Mouse (Mus musculus) erythroblast, embryonic 14.5 days (primary cell): ENCODE measurements around the gene Sdad1. TPM values are rescaled to one million over a fixed set of nuclear protein-coding genes. Genes with fewer than 3 reads are reported as not detected.

Experiments
- H3K27me3 ChIP-seq: 2 replicates; pipeline ENCODE4 v1.6.1; 2012; ENCODE audit warnings: inconsistent platforms; ENCODE audit not compliant: control insufficient read depth
- H3K36me3 ChIP-seq: 2 replicates; pipeline ENCODE4 v1.6.1; 2012; ENCODE audit warnings: mild to moderate bottlenecking, inconsistent platforms; ENCODE audit not compliant: control insufficient read depth
- H3K4me1 ChIP-seq: 2 replicates; pipeline ENCODE4 v1.6.1; 2012; ENCODE audit warnings: inconsistent platforms; ENCODE audit not compliant: control insufficient read depth
- H3K4me3 ChIP-seq: replicated peaks from 2 replicates; pipeline ENCODE3; 2012; ENCODE audit warnings: moderate library complexity, mild to moderate bottlenecking, inconsistent platforms
- H3K9me3 ChIP-seq: 2 replicates; pipeline ENCODE4 v1.6.1; 2012; ENCODE audit warnings: low read length, inconsistent platforms, mixed read lengths; ENCODE audit not compliant: control insufficient read depth
- GATA1 ChIP-seq: IDR thresholded peaks from 2 replicates; pipeline ENCODE4 v1.6.1; 2012; ENCODE audit warnings: low read length, inconsistent platforms, mixed read lengths
- TAL1 ChIP-seq: IDR thresholded peaks from 3 replicates; pipeline ENCODE4 v1.6.1; 2012; ENCODE audit warnings: low read length, inconsistent platforms, mixed read lengths
- polyA plus RNA-seq: library from polyadenylated mRNA; stranded (reverse); fragments of >175 nt; gene quantifications from 2 replicates; pipeline ENCODE4 v1.2.3, GENCODE M21; 2012

Gene Sdad1
- polyA plus RNA-seq, 1 experiment, result 0.55 TPM

- H3K36me3 ChIP-seq, result peaks cover 21% of the 10 kb centered on the region
- no peaks in the 10 kb centered on the region for H3K9me3 ChIP-seq
- H3K4me1 ChIP-seq, result peaks cover 32% of the 10 kb centered on the region
- H3K27me3 ChIP-seq, result peaks cover 4% of the 10 kb centered on the region
- TF ChIP-seq GATA1 (no peak), TAL1 (no peak)
- H3K4me3 ChIP-seq, result no peak overlapping the region
These were observed 27.7 kb downstream of the Sdad1 start for GRCm38 (mm10) chr5:92282571-92282970.

- H3K36me3 ChIP-seq, result no peaks in the 10 kb centered on the region; the same call in 1 of the 2 replicates
- H3K4me3 ChIP-seq, result no peak overlapping the region
- no peak for TF ChIP-seq GATA1
- TF ChIP-seq TAL1, result no peak
- H3K4me1 ChIP-seq, result peaks cover 38% of the 10 kb centered on the region
- H3K9me3 ChIP-seq, result no peaks in the 10 kb centered on the region
- H3K27me3 ChIP-seq, result peaks cover 24% of the 10 kb centered on the region
These were observed 31.2 kb downstream of the Sdad1 start for GRCm38 (mm10) chr5:92278942-92279537.

DNA sequence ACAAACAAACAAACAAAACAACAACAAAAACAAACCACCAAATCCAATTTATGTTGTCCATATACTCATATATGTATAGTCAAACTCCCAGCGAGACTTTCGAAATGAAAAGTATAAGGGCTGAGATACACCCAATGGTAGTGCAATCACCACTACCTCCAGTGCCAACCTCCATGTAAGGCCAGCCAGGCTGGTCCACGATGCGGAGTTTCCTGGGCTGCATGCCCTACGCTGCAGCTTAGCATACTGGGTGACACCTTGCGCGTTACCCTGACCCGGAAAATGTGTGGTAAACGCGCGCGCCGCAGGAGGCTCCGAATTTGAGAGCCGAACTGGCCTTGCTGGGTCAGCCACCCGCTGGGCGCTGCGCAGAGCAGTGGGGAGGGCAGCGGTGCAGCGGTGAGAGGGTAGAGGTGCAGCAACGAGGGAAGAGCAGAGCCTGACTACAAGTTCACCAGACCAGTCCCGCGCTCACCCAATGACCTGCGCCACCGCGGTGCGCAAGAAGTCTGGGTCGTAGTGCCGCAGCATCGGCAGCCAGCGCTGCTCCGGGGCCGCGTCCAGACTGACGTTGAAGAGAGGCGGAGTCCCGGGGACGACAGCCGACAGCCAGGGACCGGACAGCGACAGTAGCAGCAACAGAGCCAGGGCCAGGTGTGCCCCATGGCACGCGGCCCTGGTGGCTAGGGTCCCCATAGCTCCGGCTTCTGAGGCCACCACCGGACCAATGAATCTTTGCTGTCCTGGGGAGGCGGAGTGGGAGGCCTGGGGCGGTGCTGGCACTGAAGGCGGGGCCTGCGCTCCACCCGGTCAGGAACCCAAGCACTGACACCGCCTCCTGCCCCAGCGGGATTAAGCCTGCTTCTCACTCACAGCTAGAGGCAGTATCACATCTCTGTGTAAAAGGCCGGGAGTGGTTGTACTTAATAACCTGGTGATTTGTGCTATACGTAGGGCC, 32.6 kb downstream of the Sdad1 start, which contains the start of gene Naaa:
TSS of gene Naaa (minus strand) at position 734 of the 958 bp plus-strand sequence.
- Histone ChIP-seq H3K4me3 (peak within 1 kb of the TSS; percentile 76), H3K36me3 (no peaks in the 10 kb centered on the region), H3K9me3 (no peaks in the 10 kb centered on the region), H3K4me1 (peaks cover 27% of the 10 kb centered on the region), H3K27me3 (peaks cover 26% of the 10 kb centered on the region)
- TF ChIP-seq GATA1 (no peak), TAL1 (no peak)

DNA sequence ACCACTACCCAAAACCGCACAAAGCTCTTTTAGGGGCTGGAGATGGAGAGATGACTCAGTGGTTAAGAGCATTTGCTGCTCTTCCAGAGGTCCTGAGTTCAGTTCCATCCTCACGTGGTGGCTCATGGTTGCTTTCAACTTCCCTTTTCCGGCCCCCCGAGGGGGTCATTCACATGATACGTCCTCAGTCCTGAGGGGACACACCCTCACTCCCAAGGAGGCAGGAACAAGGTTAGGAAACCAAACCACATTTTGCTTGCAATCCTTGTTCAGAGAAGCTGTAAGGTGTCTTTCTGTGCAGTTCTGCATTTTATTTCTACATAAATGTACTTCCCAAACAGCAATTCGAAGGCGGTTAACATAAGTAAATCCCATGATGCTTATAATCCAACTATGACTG, 39.8 kb downstream of the Sdad1 start:
- no peaks in the 10 kb centered on the region for H3K4me1 ChIP-seq
- peaks cover 8% of the 10 kb centered on the region for H3K27me3 ChIP-seq
- no peaks in the 10 kb centered on the region for H3K9me3 ChIP-seq
- H3K4me3 ChIP-seq, result no peak overlapping the region
- H3K36me3 ChIP-seq, result no peaks in the 10 kb centered on the region
- TF ChIP-seq TAL1, result no peak
- TF ChIP-seq GATA1, result no peak

GRCm38 (mm10) chr5:92263761-92264359, 46.4 kb downstream of the Sdad1 start:
- Histone ChIP-seq H3K4me3 (no peak overlapping the region), H3K4me1 (no peaks in the 10 kb centered on the region), H3K36me3 (no peaks in the 10 kb centered on the region), H3K9me3 (no peaks in the 10 kb centered on the region), H3K27me3 (peaks cover 4% of the 10 kb centered on the region)
- TF ChIP-seq GATA1 (no peak), TAL1 (no peak)

- Histone ChIP-seq H3K4me1 (no peaks in the 10 kb centered on the region), H3K9me3 (no peaks in the 10 kb centered on the region), H3K27me3 (peaks cover 8% of the 10 kb centered on the region), H3K4me3 (no peak overlapping the region), H3K36me3 (no peaks in the 10 kb centered on the region)
- no peak for TF ChIP-seq TAL1
- no peak for TF ChIP-seq GATA1
These were observed 47.6 kb downstream of the Sdad1 start for GRCm38 (mm10) chr5:92262646-92263045.

- H3K27me3 ChIP-seq, result peaks cover 26% of the 10 kb centered on the region
- TF ChIP-seq TAL1 (no peak), GATA1 (no peak)
- no peaks in the 10 kb centered on the region for H3K4me1 ChIP-seq
- H3K4me3 ChIP-seq, result no peak within 1 kb of the TSS
- H3K9me3 ChIP-seq, result no peaks in the 10 kb centered on the region
- H3K36me3 ChIP-seq, result no peaks in the 10 kb centered on the region
These were observed 54.1 kb downstream of the Sdad1 start, which contains the start of gene Ppef2 for GRCm38 (mm10) chr5:92256218-92256617. Gene Ppef2 (minus strand): TSS chr5:92256278.

- Histone ChIP-seq H3K4me3 (no peak overlapping the region), H3K27me3 (peaks cover 26% of the 10 kb centered on the region), H3K4me1 (no peaks in the 10 kb centered on the region), H3K9me3 (peaks cover 3% of the 10 kb centered on the region; the same call in 1 of the 2 replicates), H3K36me3 (no peaks in the 10 kb centered on the region)
- TF ChIP-seq GATA1 (no peak), TAL1 (no peak)
These were observed 55.8 kb downstream of the Sdad1 start for GRCm38 (mm10) chr5:92254476-92254875.
